Mouse (Mus musculus) liver, embryonic 12.5 days (tissue): Measurements from ENCODE around the gene Fbll1. TPM values are rescaled to one million over a fixed set of nuclear protein-coding genes. Genes with fewer than 3 reads are reported as not detected.

ENCODE experiments used
- ATAC-seq: fragments of 200-750 bp; cut with Nextera tagmentation; 2 replicates; pipeline ENCODE4 v1.8.0; 2017; ENCODE audit warnings: moderate number of reproducible peaks, mild to moderate bottlenecking, moderate library complexity
- H3K27ac ChIP-seq: fragments of 300-500 bp; sonication (generic); 2 replicates; pipeline ENCODE4 v1.5.1; 2016; ENCODE audit warnings: mild to moderate bottlenecking
- H3K27me3 ChIP-seq: fragments of 300-500 bp; sonication (generic); replicated peaks from 2 replicates; pipeline ENCODE4 v1.6.1; 2016; ENCODE audit warnings: mild to moderate bottlenecking, moderate library complexity
- H3K36me3 ChIP-seq: fragments of 300-500 bp; sonication (generic); 2 replicates; pipeline ENCODE4 v1.6.1; 2016; ENCODE audit warnings: mild to moderate bottlenecking, moderate library complexity
- H3K4me1 ChIP-seq: fragments of 300-500 bp; sonication (generic); 2 replicates; pipeline ENCODE4 v1.6.1; 2016
- H3K4me2 ChIP-seq: fragments of 300-500 bp; sonication (generic); 2 replicates; pipeline ENCODE4 v1.6.1; 2016; ENCODE audit warnings: mild to moderate bottlenecking, moderate library complexity
- H3K4me3 ChIP-seq: fragments of 300-500 bp; sonication (generic); 2 replicates; pipeline ENCODE4 v1.5.1; 2016; ENCODE audit warnings: mild to moderate bottlenecking, moderate library complexity
- H3K9ac ChIP-seq: fragments of 300-500 bp; sonication (generic); 2 replicates; pipeline ENCODE4 v1.6.1; 2016; ENCODE audit warnings: mild to moderate bottlenecking, moderate library complexity
- H3K9me3 ChIP-seq: fragments of 300-500 bp; sonication (generic); replicated peaks from 2 replicates; pipeline ENCODE4 v1.6.1; 2016; ENCODE audit warnings: mild to moderate bottlenecking, moderate library complexity
- WGBS: fragments of 180-500 bp; shearing (Covaris S2); methylation state at CpG from one replicate; pipeline ENCODE4 v1.1.7; 2016; ENCODE audit not compliant: insufficient replicate concordance; 5-methylcytosine and 5-hydroxymethylcytosine counted together
- polyA plus RNA-seq: library from polyadenylated mRNA; unstranded; fragments of >200 nt; fragmentation: Nextera tagmentation; extraction: Ambion mirVana; gene quantifications from 2 replicates; pipeline ENCODE4 v1.2.1, GENCODE M21; 2016

The Fbll1 gene
- polyA plus RNA-seq, 1 experiment from 2014 or later, result not detected

DNA sequence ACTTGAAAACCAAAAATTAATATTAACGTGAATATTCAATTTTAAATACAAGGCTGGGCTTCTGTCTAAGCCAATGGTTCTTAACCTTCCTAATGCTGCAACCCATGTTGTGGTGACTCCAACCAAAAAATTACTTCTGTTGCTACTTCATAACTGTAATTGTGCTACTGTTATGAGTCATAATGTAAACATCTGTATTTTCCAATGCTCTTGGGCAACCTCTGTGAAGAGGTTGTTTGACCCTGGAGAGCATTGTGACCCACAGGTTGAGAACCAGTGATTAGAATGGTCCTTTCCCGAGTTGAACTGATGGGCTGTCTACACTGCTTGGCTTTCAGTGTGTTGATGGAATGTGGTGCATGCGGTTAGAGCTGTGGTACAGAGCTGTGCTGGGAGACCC lies 22.2 kb downstream of the Fbll1 start:
- peaks cover 6% of the 10 kb centered on the region; the same call in 1 of the 2 replicates for H3K4me1 ChIP-seq
- no peaks in the 10 kb centered on the region for H3K27me3 ChIP-seq
- no peak overlapping the region for H3K4me2 ChIP-seq
- no peak for ATAC-seq
- 83% methylated on average over 3 of the region's 3 CpGs for WGBS
- no peak overlapping the region for H3K27ac ChIP-seq
- H3K36me3 ChIP-seq, result peaks cover 57% of the 10 kb centered on the region
- no peak overlapping the region for H3K9ac ChIP-seq
- H3K9me3 ChIP-seq, result no peaks in the 10 kb centered on the region
- H3K4me3 ChIP-seq, result no peak overlapping the region

DNA sequence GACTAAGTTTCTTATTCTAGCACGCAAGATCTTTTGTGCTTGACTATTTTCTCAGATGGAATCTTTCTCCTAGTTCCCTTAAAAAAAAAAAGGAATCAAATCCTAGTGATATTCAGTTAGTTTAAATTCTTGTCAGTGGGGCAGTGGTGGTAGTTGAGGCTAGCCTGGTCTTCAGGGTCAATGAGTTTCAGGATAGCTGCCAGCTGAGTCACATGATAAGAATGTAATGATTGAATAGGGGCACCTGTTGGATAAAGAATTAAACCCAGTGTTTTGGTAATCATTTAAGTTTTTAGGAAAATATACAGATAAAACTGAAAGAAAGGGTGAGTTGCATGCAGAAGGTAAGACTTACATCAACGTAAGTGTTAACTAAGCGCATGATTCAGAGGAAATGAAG lies 23.1 kb downstream of the Fbll1 start:
- peaks cover 52% of the 10 kb centered on the region for H3K36me3 ChIP-seq
- no peak for ATAC-seq
- H3K4me1 ChIP-seq, result peaks cover 13% of the 10 kb centered on the region
- no peaks in the 10 kb centered on the region for H3K27me3 ChIP-seq
- no peak overlapping the region for H3K9ac ChIP-seq
- no peak overlapping the region for H3K4me3 ChIP-seq
- H3K27ac ChIP-seq, result no peak overlapping the region
- no peak overlapping the region for H3K4me2 ChIP-seq
- WGBS, result 88% methylated on average over 3 of the region's 3 CpGs
- H3K9me3 ChIP-seq, result no peaks in the 10 kb centered on the region

DNA sequence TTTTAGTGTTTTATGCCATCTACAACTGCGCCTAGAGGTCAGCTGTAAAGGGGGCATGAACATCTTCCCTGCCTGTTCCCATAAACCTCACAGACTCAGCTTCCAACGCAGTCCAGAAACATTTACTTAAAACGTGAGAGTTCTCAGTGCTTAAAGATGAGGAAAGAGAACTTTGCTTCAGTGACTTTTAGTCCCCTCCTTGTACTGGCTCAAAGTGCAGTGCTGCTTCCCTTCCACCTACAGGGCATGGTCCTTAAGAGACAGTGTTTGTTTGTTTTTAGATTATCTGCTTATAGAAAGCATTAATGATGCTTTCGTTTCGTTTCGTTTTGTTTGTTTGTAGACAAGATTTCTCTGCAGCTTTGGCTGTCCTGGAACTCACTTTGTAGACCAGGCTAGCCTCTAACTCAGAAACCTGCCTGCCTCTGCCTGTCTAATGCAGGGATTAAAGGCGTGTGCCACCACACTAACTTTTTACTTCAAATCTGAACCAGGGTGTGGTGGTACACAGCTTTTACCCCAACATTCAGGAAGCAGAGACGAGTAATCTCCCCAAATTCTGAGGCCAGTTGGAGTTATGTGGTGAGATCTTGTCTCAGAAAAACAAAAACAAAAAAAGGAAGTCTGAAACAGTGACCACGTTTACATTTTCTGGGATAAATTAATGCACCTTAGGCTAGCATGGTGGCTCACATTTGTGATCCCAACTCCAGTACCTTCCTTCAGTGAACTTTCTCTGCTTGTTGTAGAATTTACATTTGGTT lies 27.8 kb downstream of the Fbll1 start:
- WGBS, result 37% methylated on average over 9 of the region's 9 CpGs
- Histone ChIP-seq H3K4me3 (peak overlapping the region; percentile 82), H3K9me3 (no peaks in the 10 kb centered on the region), H3K27ac (no peak overlapping the region), H3K4me1 (peaks cover 33% of the 10 kb centered on the region), H3K4me2 (peak overlapping the region; percentile 90), H3K36me3 (peaks cover 11% of the 10 kb centered on the region), H3K27me3 (0 out of 2 replicates have a peak, but pooled peaks cover 2% of the 10 kb centered on the region), H3K9ac (peak overlapping the region; percentile 84)
- ATAC-seq, result no peak

DNA sequence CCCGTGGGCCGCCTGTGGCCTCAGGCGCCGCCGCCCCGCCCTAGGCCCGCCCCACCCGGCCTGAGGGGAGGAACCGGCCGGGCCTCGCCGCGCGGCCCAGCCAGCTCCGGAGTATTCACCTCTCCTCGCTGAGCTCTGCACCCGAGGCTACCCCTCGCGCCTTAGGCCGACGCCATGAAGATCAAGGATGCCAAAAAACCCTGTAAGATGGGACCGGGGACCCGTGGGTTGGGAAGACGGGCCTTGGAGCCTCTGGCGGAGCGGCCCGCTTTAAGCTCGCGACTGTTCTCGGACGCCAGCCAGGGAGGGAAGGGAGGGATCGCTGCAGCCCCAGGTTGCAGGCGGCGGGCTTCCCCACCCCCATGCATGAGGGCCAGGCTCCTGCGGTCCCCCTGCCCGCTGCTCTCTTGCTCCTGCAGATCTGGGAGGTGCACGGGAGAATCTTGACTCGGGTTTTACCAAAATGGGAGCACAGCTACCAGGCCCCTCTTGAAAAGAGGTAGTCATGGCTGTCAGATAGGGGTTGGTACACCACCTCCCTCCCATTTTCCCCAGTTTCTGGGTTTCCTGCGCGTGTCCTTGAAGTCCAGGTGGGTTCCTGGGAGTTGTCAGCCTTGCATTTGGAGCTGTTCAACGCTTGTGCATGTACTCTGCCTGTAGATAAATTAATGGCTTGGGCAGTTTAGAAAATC lies 28.8 kb downstream of the Fbll1 start:
- peak overlapping the region; percentile 84 for H3K9ac ChIP-seq
- H3K4me3 ChIP-seq, result peak overlapping the region; percentile 82
- H3K27me3 ChIP-seq, result 0 out of 2 replicates have a peak, but pooled peaks cover 4% of the 10 kb centered on the region
- H3K36me3 ChIP-seq, result peaks cover 7% of the 10 kb centered on the region; the same call in 1 of the 2 replicates
- no peaks in the 10 kb centered on the region for H3K9me3 ChIP-seq
- under 1% methylated on average over 40 of the region's 41 CpGs for WGBS
- H3K27ac ChIP-seq, result peak overlapping the region; percentile 91
- peaks cover 33% of the 10 kb centered on the region for H3K4me1 ChIP-seq
- H3K4me2 ChIP-seq, result peak overlapping the region; percentile 90
- ATAC-seq, result peak; percentile 92

DNA sequence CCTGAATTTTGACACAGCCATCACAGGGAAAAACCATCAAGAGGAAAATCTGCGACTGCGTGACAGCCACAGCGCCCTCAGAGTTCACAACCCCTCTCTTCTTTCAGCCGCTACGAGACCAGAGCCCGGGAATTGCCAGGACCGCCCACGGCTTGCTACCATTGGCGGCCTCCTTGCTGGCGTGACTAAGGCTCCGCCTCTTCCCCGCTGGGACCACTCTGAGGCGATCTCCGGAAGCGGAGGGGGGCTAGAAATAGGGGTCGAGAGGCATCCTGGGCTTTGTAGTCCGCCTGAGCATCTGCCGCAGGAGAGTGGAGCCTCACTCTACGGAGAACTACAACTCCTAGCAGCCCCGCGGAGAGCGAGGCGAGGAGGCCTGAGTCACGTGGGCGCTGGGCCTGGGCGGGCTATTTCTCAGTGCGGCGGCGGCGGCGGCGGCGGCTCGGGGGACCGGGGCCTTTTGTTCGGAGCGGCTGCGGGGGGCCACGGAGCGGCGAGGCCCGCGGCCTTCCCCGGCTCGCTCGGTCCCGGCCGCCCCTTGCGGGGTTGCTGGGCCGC lies 29.4 kb downstream of the Fbll1 start, which contains the start of gene Pank3:
Gene Pank3 (plus strand): TSS at position 297 of the 558 bp plus-strand sequence.
- Histone ChIP-seq H3K27me3 (0 out of 2 replicates have a peak, but pooled peaks cover 4% of the 10 kb centered on the region), H3K36me3 (peaks cover 7% of the 10 kb centered on the region; the same call in 1 of the 2 replicates), H3K9ac (peak within 1 kb of the TSS; percentile 84), H3K27ac (peak within 1 kb of the TSS; percentile 91), H3K4me3 (peak within 1 kb of the TSS; percentile 82), H3K4me2 (peak within 1 kb of the TSS; percentile 90), H3K4me1 (peaks cover 33% of the 10 kb centered on the region), H3K9me3 (no peaks in the 10 kb centered on the region)
- ATAC-seq, result peak; percentile 98
- WGBS, result under 1% methylated on average over 50 of the region's 50 CpGs

DNA sequence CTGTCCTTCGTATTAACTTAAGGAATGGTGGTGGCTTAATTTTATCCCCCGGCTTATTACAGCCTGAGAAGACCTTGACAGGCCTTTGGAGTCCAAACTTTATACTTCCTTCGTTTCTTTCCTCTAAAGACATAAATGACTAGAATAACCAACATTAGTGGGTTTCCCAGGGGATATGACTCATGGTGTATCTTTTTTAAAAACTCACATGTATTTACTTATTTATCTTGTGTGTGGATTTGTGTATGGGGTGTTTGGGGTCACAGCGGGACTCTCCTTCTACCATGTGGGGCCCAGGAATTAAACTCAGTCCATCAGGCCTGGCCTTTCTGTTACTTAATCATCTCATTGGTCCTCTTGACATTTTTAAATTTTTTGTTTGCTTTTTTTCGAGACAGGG lies 31.8 kb downstream of the Fbll1 start:
- no peak overlapping the region for H3K27ac ChIP-seq
- ATAC-seq, result no peak
- H3K27me3 ChIP-seq, result peaks cover 8% of the 10 kb centered on the region; the same call in 1 of the 2 replicates
- peaks cover 31% of the 10 kb centered on the region for H3K4me1 ChIP-seq
- no peak overlapping the region for H3K4me2 ChIP-seq
- H3K4me3 ChIP-seq, result no peak overlapping the region
- H3K9me3 ChIP-seq, result no peaks in the 10 kb centered on the region
- H3K36me3 ChIP-seq, result no peaks in the 10 kb centered on the region
- no peak overlapping the region for H3K9ac ChIP-seq
- 71% methylated on average over 5 of the region's 5 CpGs for whole genome bisulfite sequencing

DNA sequence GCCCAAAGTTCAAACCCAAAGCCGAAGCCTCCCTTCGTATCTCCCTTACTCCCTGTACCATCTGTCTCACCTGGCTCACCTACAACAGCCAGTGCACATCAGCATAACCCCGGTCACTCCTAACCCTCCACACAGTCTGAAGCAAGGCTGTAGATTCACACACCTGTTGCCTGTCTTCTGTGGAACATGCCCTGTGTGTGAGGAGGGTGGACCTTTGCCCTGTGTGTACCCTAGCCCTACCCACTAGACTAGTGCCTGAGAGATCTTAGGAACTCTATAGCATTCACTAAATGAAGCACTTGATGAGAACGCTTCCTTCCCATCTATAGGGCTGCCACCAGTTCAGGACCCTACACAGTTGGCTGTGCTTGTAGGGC lies 38.1 kb downstream of the Fbll1 start:
- no peaks in the 10 kb centered on the region for H3K9me3 ChIP-seq
- H3K36me3 ChIP-seq, result no peaks in the 10 kb centered on the region
- no peak overlapping the region for H3K27ac ChIP-seq
- no peak overlapping the region for H3K4me2 ChIP-seq
- no peak overlapping the region for H3K9ac ChIP-seq
- H3K4me3 ChIP-seq, result no peak overlapping the region
- 69% methylated on average over 4 of the region's 4 CpGs for WGBS
- no peaks in the 10 kb centered on the region for H3K4me1 ChIP-seq
- peaks cover 4% of the 10 kb centered on the region; the same call in 1 of the 2 replicates for H3K27me3 ChIP-seq
- ATAC-seq, result no peak

DNA sequence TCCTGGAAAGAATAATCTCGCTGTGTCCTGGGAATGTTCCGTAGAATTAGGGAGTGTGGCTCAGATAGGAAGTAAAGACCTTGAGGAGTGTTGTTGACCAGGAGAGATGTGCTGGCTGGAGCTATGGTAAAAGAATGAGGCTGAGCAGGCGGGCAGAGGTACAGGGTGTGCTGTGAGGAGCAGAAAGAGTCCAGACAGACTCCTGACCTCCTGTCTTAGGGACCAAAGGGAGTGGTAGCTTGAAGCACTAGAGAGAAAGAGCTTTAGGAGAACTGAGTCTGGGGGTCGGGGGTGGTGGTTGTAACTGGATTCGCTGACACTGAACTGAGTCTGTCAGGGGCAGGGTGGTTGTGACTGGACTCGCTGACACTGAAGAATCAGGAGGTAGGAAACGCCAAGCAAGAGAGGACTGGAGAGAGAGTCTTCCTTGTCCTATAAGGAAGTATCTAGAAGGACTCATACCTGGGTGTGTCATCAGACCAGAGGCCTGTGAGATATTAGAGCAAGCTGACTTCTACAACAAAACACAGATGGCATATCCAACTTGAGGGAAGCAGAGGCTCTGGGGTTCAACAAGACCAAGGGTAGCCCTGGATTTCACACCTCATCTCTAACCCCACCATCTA lies 38.6 kb downstream of the Fbll1 start:
- Histone ChIP-seq H3K36me3 (no peaks in the 10 kb centered on the region), H3K27ac (no peak overlapping the region), H3K4me2 (no peak overlapping the region), H3K4me3 (no peak overlapping the region), H3K27me3 (peaks cover 4% of the 10 kb centered on the region; the same call in 1 of the 2 replicates), H3K9me3 (no peaks in the 10 kb centered on the region), H3K4me1 (no peaks in the 10 kb centered on the region), H3K9ac (no peak overlapping the region)
- WGBS, result 56% methylated on average over 7 of the region's 7 CpGs
- ATAC-seq, result no peak

DNA sequence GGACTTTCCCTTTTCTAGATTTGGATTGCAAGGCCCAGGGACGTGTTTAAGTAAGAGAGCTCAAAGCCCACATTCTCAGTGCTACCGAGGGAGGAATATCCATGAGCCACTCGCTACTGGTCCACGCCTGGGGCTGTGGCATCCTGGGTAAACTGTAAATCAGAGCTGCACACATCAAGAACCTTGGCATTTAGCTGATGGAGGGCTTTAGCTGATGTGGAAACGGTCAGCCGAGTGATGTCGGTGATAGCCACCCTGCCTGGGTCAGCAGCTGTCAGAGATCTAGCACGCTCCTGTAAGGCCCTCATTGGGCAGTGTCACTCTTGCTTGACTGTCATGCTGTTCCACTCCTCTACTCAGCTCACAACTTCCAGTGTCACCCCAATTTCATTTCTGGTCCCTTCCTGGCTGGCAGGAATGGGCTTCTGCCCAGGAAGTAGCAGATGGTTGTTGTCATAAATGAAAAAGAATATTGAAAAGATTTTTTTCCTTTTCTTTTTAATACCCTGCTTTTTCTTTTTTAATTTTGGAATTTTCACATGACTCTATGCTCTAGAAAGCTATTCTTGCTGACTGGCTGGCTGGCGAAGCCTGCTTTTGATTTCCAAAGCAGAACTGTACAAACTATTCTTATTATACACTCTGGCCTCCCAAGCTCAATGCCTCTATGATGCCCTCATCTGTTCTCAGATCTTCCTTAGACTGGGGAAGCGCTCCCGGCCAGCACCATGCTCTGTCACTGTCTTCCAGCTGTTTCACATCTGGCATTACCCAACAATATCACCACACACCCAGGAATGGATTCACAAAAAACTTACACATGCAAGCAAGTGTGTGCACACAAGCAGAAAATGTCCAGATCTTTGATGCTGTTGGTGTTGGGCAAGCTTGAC lies 42.0 kb downstream of the Fbll1 start:
- no peaks in the 10 kb centered on the region for H3K4me1 ChIP-seq
- H3K9me3 ChIP-seq, result no peaks in the 10 kb centered on the region
- H3K27me3 ChIP-seq, result no peaks in the 10 kb centered on the region
- H3K27ac ChIP-seq, result no peak overlapping the region
- WGBS, result 69% methylated on average over 11 of the region's 11 CpGs
- H3K9ac ChIP-seq, result no peak overlapping the region
- no peak overlapping the region for H3K4me2 ChIP-seq
- H3K4me3 ChIP-seq, result no peak overlapping the region
- H3K36me3 ChIP-seq, result no peaks in the 10 kb centered on the region
- no peak for ATAC-seq

DNA sequence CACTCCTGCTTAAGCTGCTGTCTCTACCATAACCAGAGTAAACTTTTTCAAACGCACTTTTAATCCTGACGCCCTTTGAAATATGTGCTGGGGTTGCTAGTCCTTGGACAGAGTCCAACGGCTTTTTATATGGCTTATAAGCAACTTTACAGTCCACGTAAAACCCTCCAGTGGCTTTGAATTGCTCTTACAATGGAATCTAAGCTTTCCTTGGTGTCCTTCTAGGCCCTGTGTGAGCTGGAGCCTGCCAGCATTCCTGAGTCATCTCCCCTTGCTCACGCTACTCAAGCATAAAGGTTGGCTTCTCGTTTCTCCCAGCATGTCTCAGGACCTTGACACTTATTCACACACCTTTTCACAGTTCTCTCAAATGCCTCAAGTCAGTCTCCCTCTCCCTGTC lies 43.1 kb downstream of the Fbll1 start:
- 62% methylated on average over 6 of the region's 6 CpGs for whole genome bisulfite sequencing

DNA sequence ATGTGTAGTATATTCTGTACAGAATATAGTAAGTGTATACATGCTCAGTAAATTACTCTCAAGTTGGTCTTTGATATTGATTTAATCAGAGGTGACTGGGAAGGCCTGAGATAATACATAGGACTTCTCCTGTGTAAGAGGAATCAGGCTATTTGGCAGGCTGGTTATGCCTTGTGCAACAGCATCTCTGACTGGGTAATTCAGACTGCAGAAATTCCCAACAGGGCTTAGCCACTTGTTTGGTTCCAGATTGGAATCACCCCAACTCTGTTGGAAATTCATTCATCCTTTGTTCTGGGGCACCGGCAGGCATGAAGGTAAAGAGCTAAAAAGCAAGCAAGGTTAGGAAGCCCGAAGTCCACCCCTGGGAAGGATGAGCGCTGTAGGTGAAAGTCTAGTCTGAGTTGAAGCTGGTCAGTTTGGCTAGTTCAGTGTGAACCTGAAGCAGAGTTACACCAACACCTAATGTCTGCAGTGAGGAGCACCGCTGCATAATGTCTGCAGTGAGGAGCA lies 43.7 kb downstream of the Fbll1 start:
- Histone ChIP-seq H3K36me3 (no peaks in the 10 kb centered on the region), H3K4me1 (no peaks in the 10 kb centered on the region), H3K27ac (no peak overlapping the region), H3K9ac (no peak overlapping the region), H3K4me3 (no peak overlapping the region), H3K27me3 (no peaks in the 10 kb centered on the region), H3K9me3 (no peaks in the 10 kb centered on the region), H3K4me2 (no peak overlapping the region)
- ATAC-seq, result no peak
- WGBS, result 81% methylated on average over 4 of the region's 4 CpGs

More for the DNA sequence above, 43.1 kb downstream of the Fbll1 start:
- Histone ChIP-seq H3K4me3 (no peak overlapping the region), H3K36me3 (no peaks in the 10 kb centered on the region), H3K4me2 (no peak overlapping the region), H3K27me3 (no peaks in the 10 kb centered on the region), H3K9me3 (no peaks in the 10 kb centered on the region), H3K27ac (no peak overlapping the region), H3K9ac (no peak overlapping the region), H3K4me1 (no peaks in the 10 kb centered on the region)
- no peak for ATAC-seq
